Mouse (Mus musculus): ENCODE data around the gene Actn3. TPM values are rescaled to one million over a fixed set of nuclear protein-coding genes. Genes with fewer than 3 reads are reported as not detected.
"Not testable (repeated sequence)": the region's sequence is repeated elsewhere in the genome, so short reads cannot be mapped to it uniquely, and the experiment has no call there.

The Actn3 gene
- polyA plus RNA-seq, 1 experiment: 2.0 TPM

GRCm38 (mm10) chr19:4879324-4879703, 1.6 kb upstream of the Actn3 start:
- H3K27me3 ChIP-seq (ENCODE audit: control insufficient read depth, insufficient read depth, low read length): no peaks in the 10 kb centered on the region
- H3K4me1 ChIP-seq (ENCODE audit: control insufficient read depth, insufficient read depth, low read length): 0 out of 2 replicates have a peak, but pooled peaks cover 4% of the 10 kb centered on the region
- DNase-seq: no peak
- no peak overlapping the region for H3K4me3 ChIP-seq (replicated peaks; ENCODE audit: insufficient read depth, low read depth, low read length)
- 70% methylated on average over 10 of the region's 10 CpGs for WGBS
- H3K27ac ChIP-seq (ENCODE audit: insufficient read depth, low read length): no peak overlapping the region
- TF ChIP-seq CTCF (IDR thresholded peaks at IDR 0.05; ENCODE audit: borderline replicate concordance, insufficient read depth, low read depth, low read length) (no peak), POLR2A (IDR thresholded peaks at IDR 0.05; ENCODE audit: borderline replicate concordance, insufficient read depth, low read length) (no peak)

DNA sequence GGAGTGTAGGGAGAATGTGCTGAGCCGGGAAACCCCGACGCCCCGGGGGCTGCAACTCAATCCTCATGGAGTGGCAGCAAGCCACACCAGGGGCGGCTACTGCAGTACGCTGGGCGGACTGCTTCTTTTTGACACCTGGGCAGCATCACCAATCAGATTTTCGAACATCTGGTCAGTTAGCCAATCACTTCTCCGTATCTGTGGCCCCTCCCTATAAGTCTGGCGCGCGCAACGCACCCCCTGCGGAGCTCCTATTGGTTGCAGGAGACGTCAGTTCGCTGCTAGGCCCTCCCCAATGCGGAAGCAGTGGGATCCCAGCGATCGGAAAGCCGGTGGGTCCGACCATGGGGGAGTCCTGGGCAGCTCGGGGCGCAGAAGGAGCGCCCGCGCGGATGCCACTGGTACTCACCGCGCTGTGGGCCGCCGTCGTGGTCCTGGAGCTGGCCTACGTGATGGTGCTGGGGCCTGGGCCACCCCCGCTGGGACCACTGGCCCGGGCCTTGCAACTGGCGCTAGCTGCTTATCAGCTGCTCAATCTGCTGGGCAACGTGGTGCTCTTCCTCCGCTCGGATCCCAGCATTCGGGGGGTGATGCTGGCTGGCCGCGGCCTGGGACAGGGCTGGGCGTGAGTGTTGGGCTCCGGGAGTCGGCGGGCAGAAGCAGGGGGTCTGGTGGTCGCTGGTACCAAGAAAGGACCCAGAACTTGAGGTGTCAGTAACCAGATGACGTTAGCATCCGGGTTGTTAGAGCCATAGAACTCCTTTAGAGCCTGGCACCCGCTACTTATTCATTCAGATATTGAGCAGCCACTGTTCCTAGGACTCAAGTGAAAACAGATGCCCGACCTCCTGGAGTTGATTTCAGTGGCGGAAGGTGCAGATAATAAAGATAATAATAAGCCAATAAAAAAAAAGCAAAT, 955 bp upstream of the Actn3 start, which contains the start of gene Zdhhc24:
Zdhhc24 (plus strand) TSS at position 264 of the 919 bp plus-strand sequence.
- TF ChIP-seq POLR2A (IDR thresholded peaks at IDR 0.05; ENCODE audit: borderline replicate concordance, insufficient read depth, low read length) (peak; percentile 53; the same call in 1 of the 2 replicates), CTCF (IDR thresholded peaks at IDR 0.05; ENCODE audit: borderline replicate concordance, insufficient read depth, low read depth, low read length) (no peak)
- WGBS: 1% methylated on average over 52 of the region's 52 CpGs

GRCm38 (mm10) chr19:4876755-4877154, 954 bp downstream of the Actn3 start:
- 72% methylated on average over 3 of the region's 3 CpGs for WGBS

More for the DNA sequence above, 955 bp upstream of the Actn3 start, which contains the start of gene Zdhhc24:
- H3K4me1 ChIP-seq (ENCODE audit: control insufficient read depth, insufficient read depth, low read length): 0 out of 2 replicates have a peak, but pooled peaks cover 4% of the 10 kb centered on the region
- H3K27ac ChIP-seq (ENCODE audit: insufficient read depth, low read length): no peak within 1 kb of the TSS
- DNase-seq: peak; percentile 95 to 96
- peak within 1 kb of the TSS; percentile 64 for H3K4me3 ChIP-seq (replicated peaks; ENCODE audit: insufficient read depth, low read depth, low read length)
- no peaks in the 10 kb centered on the region for H3K27me3 ChIP-seq (ENCODE audit: control insufficient read depth, insufficient read depth, low read length)

DNA sequence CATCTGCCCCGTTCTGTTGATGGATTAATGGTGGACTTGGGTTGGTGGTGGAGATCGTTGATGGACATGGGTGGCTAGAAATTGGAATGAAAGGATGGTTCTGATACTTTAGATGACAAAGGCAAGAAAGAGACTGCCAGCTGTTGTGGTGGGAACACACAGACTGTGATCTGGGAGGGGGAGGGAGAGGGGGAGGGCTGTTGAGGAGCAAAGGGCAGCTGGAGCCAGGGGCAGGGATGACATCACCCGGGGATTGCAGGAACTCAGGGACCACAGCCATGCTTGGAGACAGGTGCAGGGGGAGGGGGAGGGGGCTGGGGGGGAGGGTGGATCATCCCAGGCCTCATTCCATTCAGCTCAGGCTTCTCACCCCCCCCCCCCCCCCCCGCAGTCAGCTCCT, 1.5 kb downstream of the Actn3 start:
- TF ChIP-seq CTCF (IDR thresholded peaks at IDR 0.05; ENCODE audit: borderline replicate concordance, insufficient read depth, low read depth, low read length): no peak
- TF ChIP-seq POLR2A (IDR thresholded peaks at IDR 0.05; ENCODE audit: borderline replicate concordance, insufficient read depth, low read length): no peak
- H3K27ac ChIP-seq (ENCODE audit: insufficient read depth, low read length): no peak overlapping the region
- 63% methylated on average over 4 of the region's 4 CpGs for WGBS
- 0 out of 2 replicates have a peak, but pooled peaks cover 4% of the 10 kb centered on the region for H3K4me1 ChIP-seq (ENCODE audit: control insufficient read depth, insufficient read depth, low read length)
- H3K4me3 ChIP-seq (replicated peaks; ENCODE audit: insufficient read depth, low read depth, low read length): no peak overlapping the region
- DNase-seq: no peak
- no peaks in the 10 kb centered on the region for H3K27me3 ChIP-seq (ENCODE audit: control insufficient read depth, insufficient read depth, low read length)

More at GRCm38 (mm10) chr19:4876755-4877154, 954 bp downstream of the Actn3 start:
- TF ChIP-seq POLR2A (IDR thresholded peaks at IDR 0.05; ENCODE audit: borderline replicate concordance, insufficient read depth, low read length): no peak
- no peak for TF ChIP-seq CTCF (IDR thresholded peaks at IDR 0.05; ENCODE audit: borderline replicate concordance, insufficient read depth, low read depth, low read length)
- Histone ChIP-seq H3K27me3 (ENCODE audit: control insufficient read depth, insufficient read depth, low read length) (no peaks in the 10 kb centered on the region), H3K4me1 (ENCODE audit: control insufficient read depth, insufficient read depth, low read length) (0 out of 2 replicates have a peak, but pooled peaks cover 4% of the 10 kb centered on the region), H3K27ac (ENCODE audit: insufficient read depth, low read length) (no peak overlapping the region), H3K4me3 (replicated peaks; ENCODE audit: insufficient read depth, low read depth, low read length) (no peak overlapping the region)
- no peak for DNase-seq

DNA sequence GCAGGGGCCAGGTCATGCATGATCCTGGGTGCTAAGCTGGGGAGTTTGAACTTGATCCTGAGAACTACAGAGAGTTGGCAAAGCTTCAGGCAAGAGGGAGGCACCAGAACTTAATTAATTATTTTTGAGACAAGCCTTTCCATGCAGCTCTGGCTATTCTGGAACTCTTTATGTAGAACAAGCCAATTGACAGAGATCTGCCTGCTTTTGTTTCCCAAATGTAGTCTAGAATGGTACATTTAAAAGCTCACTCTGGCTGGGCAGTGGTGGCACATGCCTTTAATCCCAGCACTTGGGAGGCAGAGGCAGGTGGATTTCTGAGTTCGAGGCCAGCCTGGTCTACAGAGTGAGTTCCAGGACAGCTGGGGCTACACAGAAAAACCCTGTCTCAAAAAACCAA, 3.1 kb downstream of the Actn3 start:
- H3K4me3 ChIP-seq (replicated peaks; ENCODE audit: insufficient read depth, low read depth, low read length); H3K27ac ChIP-seq (ENCODE audit: insufficient read depth, low read length); H3K4me1 ChIP-seq (ENCODE audit: control insufficient read depth, insufficient read depth, low read length); DNase-seq; H3K27me3 ChIP-seq (ENCODE audit: control insufficient read depth, insufficient read depth, low read length): not testable (repeated sequence)
- WGBS: 79% methylated on average over 1 of the region's 1 CpGs

- WGBS: 10% methylated on average over 17 of the region's 17 CpGs
- no peak overlapping the region for H3K4me3 ChIP-seq (replicated peaks; ENCODE audit: insufficient read depth, low read depth, low read length)
- no peak for DNase-seq
- TF ChIP-seq POLR2A (IDR thresholded peaks at IDR 0.05; ENCODE audit: borderline replicate concordance, insufficient read depth, low read length) (no peak), CTCF (IDR thresholded peaks at IDR 0.05; ENCODE audit: borderline replicate concordance, insufficient read depth, low read depth, low read length) (no peak)
- H3K27me3 ChIP-seq (ENCODE audit: control insufficient read depth, insufficient read depth, low read length): no peaks in the 10 kb centered on the region
- H3K27ac ChIP-seq (ENCODE audit: insufficient read depth, low read length): no peak overlapping the region
- H3K4me1 ChIP-seq (ENCODE audit: control insufficient read depth, insufficient read depth, low read length): peaks cover 13% of the 10 kb centered on the region
Observed at GRCm38 (mm10) chr19:4865147-4865546, 12.6 kb downstream of the Actn3 start.

GRCm38 (mm10) chr19:4863048-4863447, 14.7 kb downstream of the Actn3 start:
- Histone ChIP-seq H3K4me3 (replicated peaks; ENCODE audit: insufficient read depth, low read depth, low read length) (no peak overlapping the region), H3K27ac (ENCODE audit: insufficient read depth, low read length) (no peak overlapping the region), H3K4me1 (ENCODE audit: control insufficient read depth, insufficient read depth, low read length) (peaks cover 13% of the 10 kb centered on the region), H3K27me3 (ENCODE audit: control insufficient read depth, insufficient read depth, low read length) (no peaks in the 10 kb centered on the region)
- TF ChIP-seq POLR2A (IDR thresholded peaks at IDR 0.05; ENCODE audit: borderline replicate concordance, insufficient read depth, low read length) (no peak), CTCF (IDR thresholded peaks at IDR 0.05; ENCODE audit: borderline replicate concordance, insufficient read depth, low read depth, low read length) (no peak)
- 19% methylated on average over 6 of the region's 6 CpGs for WGBS
- DNase-seq: no peak

GRCm38 (mm10) chr19:4859081-4859480, 18.6 kb downstream of the Actn3 start:
- no peaks in the 10 kb centered on the region for H3K27me3 ChIP-seq (ENCODE audit: control insufficient read depth, insufficient read depth, low read length)
- WGBS: 61% methylated on average over 6 of the region's 6 CpGs
- no peak overlapping the region for H3K4me3 ChIP-seq (replicated peaks; ENCODE audit: insufficient read depth, low read depth, low read length)
- TF ChIP-seq POLR2A (IDR thresholded peaks at IDR 0.05; ENCODE audit: borderline replicate concordance, insufficient read depth, low read length) (no peak), CTCF (IDR thresholded peaks at IDR 0.05; ENCODE audit: borderline replicate concordance, insufficient read depth, low read depth, low read length) (no peak)
- peaks cover 10% of the 10 kb centered on the region for H3K4me1 ChIP-seq (ENCODE audit: control insufficient read depth, insufficient read depth, low read length)
- DNase-seq: no peak
- no peak overlapping the region for H3K27ac ChIP-seq (ENCODE audit: insufficient read depth, low read length)
